Comparison of ENCODE assay signal across 15 mouse cellular contexts in the genomic region with DNA sequence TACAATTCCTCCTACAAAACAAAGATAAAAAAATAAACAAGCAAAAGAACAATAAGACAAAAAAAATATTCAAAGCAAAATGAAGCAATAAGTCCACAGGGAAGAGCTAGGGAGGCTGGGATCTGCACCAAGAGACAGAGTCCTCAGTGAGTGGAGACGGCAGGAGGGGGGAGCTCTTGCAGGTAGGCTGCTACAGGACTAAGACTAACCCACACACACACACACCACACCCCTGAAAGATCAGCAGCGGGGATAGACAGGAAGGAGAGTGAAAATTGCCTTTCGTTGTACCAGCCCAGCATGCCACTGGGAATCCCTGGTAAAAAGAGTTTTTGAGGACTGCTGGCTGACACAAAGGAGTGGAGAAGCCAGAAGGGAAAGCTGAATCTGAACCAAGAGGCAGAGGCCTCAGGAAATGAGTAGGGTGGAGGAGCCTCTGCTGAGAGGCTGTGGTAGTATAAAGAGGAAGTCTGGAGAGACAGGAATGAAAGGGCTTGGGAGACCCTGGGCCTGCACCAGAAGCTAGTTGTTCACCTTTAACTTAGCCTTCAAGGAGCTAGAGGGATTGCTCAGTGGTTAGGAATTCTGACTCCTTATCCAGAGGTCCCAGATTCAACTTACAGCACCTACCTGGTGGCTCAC. TPM values are rescaled to one million over a fixed set of nuclear protein-coding genes. Genes with fewer than 3 reads are reported as not detected.
DNase-seq lines count a peak whose midpoint lies in the region; ATAC-seq and TF ChIP-seq lines count a peak whose summit lies in the region.
"Had no signal": no experiment of that assay in that cellular context is flagged by ENCODE, and none has a peak within 500 bp of the region (broad histone marks: within the 10 kb centered on the region; RNA-seq: fewer than 3 reads in every experiment).

No protein-coding gene starts in this region.

- H3K4me3 ChIP-seq in midbrain, embryonic 16.5 days (ENCODE audit: low read depth, low read length), result no peak overlapping the region
- H3K4me3 ChIP-seq in midbrain, postnatal 0 days (ENCODE audit: low read depth, low read length), result no peak overlapping the region
- no peak overlapping the region for H3K4me3 ChIP-seq in heart, embryonic 15.5 days

- TF ChIP-seq CTCF in midbrain, postnatal 0 days (IDR thresholded peaks at IDR 0.05), result no peak

- peaks cover 10% of the 10 kb centered on the region for H3K36me3 ChIP-seq in midbrain, embryonic 16.5 days (ENCODE audit: control insufficient read depth, insufficient read depth, low read length)
- H3K36me3 ChIP-seq in midbrain, postnatal 0 days (ENCODE audit: insufficient read depth, low read length), result peaks cover 12% of the 10 kb centered on the region; the same call in 1 of the 2 replicates
- H3K36me3 ChIP-seq in heart, embryonic 15.5 days, result peaks cover 14% of the 10 kb centered on the region

- no peaks in the 10 kb centered on the region for H3K4me1 ChIP-seq in midbrain, embryonic 16.5 days (ENCODE audit: control insufficient read depth, insufficient read depth, low read length)
- H3K4me1 ChIP-seq in midbrain, postnatal 0 days (ENCODE audit: insufficient read depth, low read length), result no peaks in the 10 kb centered on the region
- H3K4me1 ChIP-seq in heart, embryonic 15.5 days (replicated peaks), result peaks cover 8% of the 10 kb centered on the region

- no peaks in the 10 kb centered on the region for H3K9me3 ChIP-seq in midbrain, embryonic 16.5 days (replicated peaks; ENCODE audit: control insufficient read depth, low read length, poor library complexity, severe bottlenecking)
- H3K9me3 ChIP-seq in midbrain, postnatal 0 days (ENCODE audit: low read length), result no peaks in the 10 kb centered on the region
- no peaks in the 10 kb centered on the region for H3K9me3 ChIP-seq in heart, embryonic 15.5 days (replicated peaks)

- 66% methylated on average over 3 of the region's 3 CpGs for WGBS in midbrain, embryonic 16.5 days
- 58% methylated on average over 3 of the region's 3 CpGs for WGBS in midbrain, postnatal 0 days
- 47% methylated on average over 3 of the region's 3 CpGs for WGBS in heart, embryonic 15.5 days

- H3K27me3 ChIP-seq in midbrain, embryonic 16.5 days (ENCODE audit: control insufficient read depth, insufficient read depth, low read depth, low read length), result no peaks in the 10 kb centered on the region
- H3K27me3 ChIP-seq in midbrain, postnatal 0 days (ENCODE audit: insufficient read depth, low read length), result no peaks in the 10 kb centered on the region
- H3K27me3 ChIP-seq in heart, embryonic 15.5 days, result no peaks in the 10 kb centered on the region
- H3K27me3 ChIP-seq: Patski had no signal

- no peak overlapping the region for H3K9ac ChIP-seq in midbrain, embryonic 16.5 days (ENCODE audit: low read depth, low read length)
- no peak overlapping the region for H3K9ac ChIP-seq in midbrain, postnatal 0 days (replicated peaks; ENCODE audit: low read length, poor library complexity, severe bottlenecking)
- H3K9ac ChIP-seq in heart, embryonic 15.5 days, result no peak overlapping the region
- H3K9ac ChIP-seq: hindbrain, embryonic 14.5 days had no signal

- intact Hi-C loops in heart, postnatal 25 days (cut with DNase I), result no loop called here
- intact Hi-C loops in left cerebral cortex, postnatal 14 days (cut with DNase I), result no loop called here

- ATAC-seq in midbrain, embryonic 16.5 days, result no peak
- no peak for ATAC-seq in midbrain, postnatal 0 days (ENCODE audit: low FRiP score)
- ATAC-seq in heart, embryonic 15.5 days (replicated peaks; ENCODE audit: insufficient number of reproducible peaks, insufficient read depth, low FRiP score, low read depth), result no peak
- peak; percentile 87 for ATAC-seq in megakaryocyte, adult 5-6 weeks (ENCODE audit: poor library complexity, severe bottlenecking)
- ATAC-seq: Patski had no signal

- 0 out of 2 replicates have a peak overlapping the region, but pooled peaks have one; percentile 24 for H3K27ac ChIP-seq in midbrain, embryonic 16.5 days (ENCODE audit: low read length)
- no peak overlapping the region for H3K27ac ChIP-seq in midbrain, postnatal 0 days (ENCODE audit: low read depth, low read length)
- peak overlapping the region; percentile 68 for H3K27ac ChIP-seq in heart, embryonic 15.5 days
- H3K27ac ChIP-seq: hindbrain, embryonic 14.5 days; kidney, postnatal 0 days had no signal

- no peak overlapping the region for H3K4me2 ChIP-seq in midbrain, embryonic 16.5 days (ENCODE audit: low read length)
- no peak overlapping the region for H3K4me2 ChIP-seq in midbrain, postnatal 0 days (ENCODE audit: low read depth, low read length, poor library complexity, severe bottlenecking)
- no peak overlapping the region for H3K4me2 ChIP-seq in heart, embryonic 15.5 days
- H3K4me2 ChIP-seq: hindbrain, embryonic 14.5 days had no signal

- peak; percentile 92 for DNase-seq in heart, adult 11 months
- DNase-seq in heart, postnatal 25 days (ENCODE audit: low spot score), result no peak
- no peak for DNase-seq in midbrain, postnatal 0 days (ENCODE audit: low spot score)
- DNase-seq in lung, postnatal 10 days, result no peak
- no peak for DNase-seq in left cerebral cortex, postnatal 14 days (ENCODE audit: low spot score in 2 of 2)
- DNase-seq: adrenal gland, adult 8-10 months; cerebellum, adult 11-12 months; lung, adult 2 months; thymus, adult 18-20 months had no signal

RNA-seq across cellular contexts. Expression of a gene that starts 28.5 kb away (rescaled TPM):
- 10 to 100 TPM; 63.4 to 65.0 TPM for total RNA-seq in heart, postnatal 25 days (2021)
- polyA plus RNA-seq in midbrain, embryonic 16.5 days (2015; fragmentation: Nextera tagmentation; extraction: Ambion mirVana), result 76.7 and 82.0 TPM in 2 replicates
- total RNA-seq in midbrain, postnatal 0 days (2014; rRNA removed), result 225 and 315 TPM in 2 replicates
- polyA plus RNA-seq in midbrain, postnatal 0 days (2015; fragmentation: Nextera tagmentation; extraction: Ambion mirVana), result 76.5 and 87.1 TPM in 2 replicates
- 18.6 and 22.7 TPM in 2 replicates for polyA plus RNA-seq in heart, embryonic 15.5 days (2015; fragmentation: Nextera tagmentation; extraction: Ambion mirVana)
- 10.5 and 13.1 TPM in 2 replicates for total RNA-seq in megakaryocyte, adult 5-6 weeks (2015)
- total RNA-seq in megakaryocyte, adult 5-6 weeks (2017), result 11.6 and 12.4 TPM in 2 replicates
- 100 to 1,000 TPM; 154 to 159 TPM for total RNA-seq in left cerebral cortex, postnatal 14 days (2021)

RNA-seq across cellular contexts. Expression of a gene that starts 43.6 kb away (rescaled TPM):
- 1 to 10 TPM; 8.4 to 8.7 TPM for total RNA-seq in heart, postnatal 25 days (2021)
- 120 and 124 TPM in 2 replicates for polyA plus RNA-seq in midbrain, embryonic 16.5 days (2015; fragmentation: Nextera tagmentation; extraction: Ambion mirVana)
- total RNA-seq in midbrain, postnatal 0 days (2014; rRNA removed), result 98.8 and 115 TPM in 2 replicates
- 88.2 and 88.3 TPM in 2 replicates for polyA plus RNA-seq in midbrain, postnatal 0 days (2015; fragmentation: Nextera tagmentation; extraction: Ambion mirVana)
- polyA plus RNA-seq in heart, embryonic 15.5 days (2015; fragmentation: Nextera tagmentation; extraction: Ambion mirVana), result 15.3 and 18.2 TPM in 2 replicates
- total RNA-seq in megakaryocyte, adult 5-6 weeks (2015), result 0.71 and 1.4 TPM in 2 replicates
- 0.59 and 0.89 TPM in 2 replicates for total RNA-seq in megakaryocyte, adult 5-6 weeks (2017)
- total RNA-seq in left cerebral cortex, postnatal 14 days (2021), result 10 to 100 TPM; 41.3 to 42.7 TPM

RNA-seq across cellular contexts. Expression of a gene that starts 59.3 kb away (rescaled TPM):
- 10 to 100 TPM; 81.5 to 86.1 TPM for total RNA-seq in heart, postnatal 25 days (2021)
- polyA plus RNA-seq in midbrain, embryonic 16.5 days (2015; fragmentation: Nextera tagmentation; extraction: Ambion mirVana), result 90.1 and 92.1 TPM in 2 replicates
- total RNA-seq in midbrain, postnatal 0 days (2014; rRNA removed), result 153 and 199 TPM in 2 replicates
- 46.8 and 50.4 TPM in 2 replicates for polyA plus RNA-seq in midbrain, postnatal 0 days (2015; fragmentation: Nextera tagmentation; extraction: Ambion mirVana)
- polyA plus RNA-seq in heart, embryonic 15.5 days (2015; fragmentation: Nextera tagmentation; extraction: Ambion mirVana), result 76.5 and 109 TPM in 2 replicates
- 95.9 and 101 TPM in 2 replicates for total RNA-seq in megakaryocyte, adult 5-6 weeks (2015)
- total RNA-seq in megakaryocyte, adult 5-6 weeks (2017), result 111 and 118 TPM in 2 replicates
- total RNA-seq in left cerebral cortex, postnatal 14 days (2021), result 10 to 100 TPM; 50.7 to 52.0 TPM

Comparison
In these comparisons a context has a peak if more than half of its experiments do, and no peak if none do; other contexts are left out.
1. RNA of a gene that starts 28.5 kb away (total RNA-seq): 225 to 315 TPM in midbrain, postnatal 0 days, 154 to 159 TPM in left cerebral cortex, postnatal 14 days and 63.4 to 65.0 TPM in heart, postnatal 25 days; 10.5 to 13.1 TPM in megakaryocyte, adult 5-6 weeks; every median in the first group is over 4 times any median in the second.